Mouse (Mus musculus) layer of hippocampus, postnatal 25 days (tissue): Measurements from ENCODE around the gene Oprl1. TPM values are rescaled to one million over a fixed set of nuclear protein-coding genes. Genes with fewer than 3 reads are reported as not detected.

Source experiments
- DNase-seq, 2 experiments: peaks; one replicate each; pipeline ENCODE4 v3.0.0; 2022; ENCODE audit warnings: mixed read lengths in 2 of 2, low spot score in 1 of 2; ENCODE audit errors: extremely low spot score in 1 of 2
- total RNA-seq, 2 experiments: library from RNA; stranded (reverse); gene quantifications; 2 replicates each; pipeline ENCODE4 v1.2.3; 2021

The Oprl1 gene
- total RNA-seq, 2 experiments from 2014 or later = 44.6 to 52.6 TPM

DNA sequence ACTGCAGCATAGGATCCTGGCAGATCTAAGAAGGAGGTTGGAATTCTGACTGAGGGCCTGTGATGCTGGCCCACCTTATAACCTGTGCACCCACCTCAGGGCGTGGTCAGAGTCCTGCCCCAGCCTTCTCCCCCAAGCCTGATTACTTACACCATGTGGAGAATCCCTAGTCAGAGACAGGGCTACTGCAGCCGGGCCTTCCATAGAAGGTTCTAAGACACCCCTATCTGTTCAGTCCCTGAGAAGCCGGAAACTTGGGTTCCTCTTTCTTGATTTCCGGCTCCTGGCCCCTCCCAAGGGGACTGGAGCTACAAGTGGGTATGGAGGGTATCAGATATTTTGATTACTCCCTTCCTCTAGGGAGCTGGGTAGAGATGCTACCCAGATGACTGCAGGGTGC is 23.2 kb upstream of the Oprl1 start:
- no peak for DNase-seq

DNA sequence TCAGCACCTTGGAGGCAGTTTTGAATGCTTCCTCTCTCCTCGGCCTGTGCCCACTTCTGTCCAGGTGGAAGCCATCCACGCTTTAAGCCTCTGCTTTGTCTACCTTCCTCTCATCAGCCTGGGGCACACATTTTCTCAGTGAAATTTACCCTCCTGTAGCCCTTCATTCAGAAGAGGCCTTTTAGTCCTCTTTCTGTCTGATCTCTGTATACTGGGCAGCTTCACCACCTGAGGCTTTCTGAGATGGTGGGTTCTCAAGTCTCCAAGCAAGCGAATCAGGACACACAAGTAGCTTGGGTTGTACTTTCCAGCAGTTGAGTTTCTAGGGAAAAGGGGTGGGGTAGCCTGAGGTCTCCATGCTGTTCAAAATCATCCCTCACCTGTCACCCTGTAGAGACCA is 22.5 kb upstream of the Oprl1 start:
- DNase-seq = no peak

DNA sequence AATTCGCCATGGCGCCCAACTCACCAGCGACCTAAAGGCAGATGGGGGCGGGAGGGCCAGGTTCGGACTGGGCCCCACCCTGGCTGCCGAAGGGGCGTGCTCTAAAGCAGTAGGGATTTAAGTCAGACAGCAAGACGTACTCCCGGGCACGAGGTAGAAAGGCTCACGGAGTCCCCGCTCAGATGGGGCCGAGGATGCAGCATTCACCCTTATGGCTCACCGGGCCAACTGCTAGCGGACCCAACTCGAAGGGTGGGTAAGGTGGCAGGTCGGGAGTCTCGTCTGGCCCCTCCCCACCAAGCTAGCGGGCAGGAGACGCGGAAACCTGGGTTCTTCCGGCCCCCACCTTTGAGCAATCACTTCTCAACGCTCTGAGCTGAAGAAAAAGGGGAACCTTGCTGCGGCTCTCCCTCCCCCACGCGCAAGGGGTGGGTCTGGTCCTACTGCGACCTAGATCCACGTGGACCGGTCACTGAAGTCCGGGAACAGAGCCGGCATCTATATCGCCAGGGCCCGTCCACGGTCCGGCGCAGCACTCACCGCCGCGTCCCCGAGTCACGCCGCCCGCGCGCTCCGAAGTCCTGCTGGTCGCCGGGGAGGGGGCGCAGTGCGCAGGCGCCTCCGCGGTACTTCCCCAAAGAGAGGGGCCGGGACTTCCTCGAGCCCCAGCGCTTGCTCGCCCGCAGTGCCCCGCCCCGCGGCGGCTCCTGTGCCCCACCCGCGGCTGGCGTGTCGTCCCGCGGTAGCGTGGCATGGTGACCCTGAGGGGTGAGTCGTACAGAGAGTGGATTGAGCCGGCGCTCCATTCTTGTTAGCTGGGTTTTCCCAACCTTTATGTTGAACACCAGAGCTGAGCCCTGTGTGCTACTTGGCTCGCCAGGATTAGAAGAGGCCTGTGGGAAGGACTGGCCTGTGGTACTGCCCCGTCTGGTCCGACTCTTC is 21.2 kb upstream of the Oprl1 start, which contains the start of gene Rgs19:
Gene Rgs19 (minus strand): TSS at position 639 of the 942 bp plus-strand sequence.
- DNase-seq = peak; percentile 63 to 71

DNA sequence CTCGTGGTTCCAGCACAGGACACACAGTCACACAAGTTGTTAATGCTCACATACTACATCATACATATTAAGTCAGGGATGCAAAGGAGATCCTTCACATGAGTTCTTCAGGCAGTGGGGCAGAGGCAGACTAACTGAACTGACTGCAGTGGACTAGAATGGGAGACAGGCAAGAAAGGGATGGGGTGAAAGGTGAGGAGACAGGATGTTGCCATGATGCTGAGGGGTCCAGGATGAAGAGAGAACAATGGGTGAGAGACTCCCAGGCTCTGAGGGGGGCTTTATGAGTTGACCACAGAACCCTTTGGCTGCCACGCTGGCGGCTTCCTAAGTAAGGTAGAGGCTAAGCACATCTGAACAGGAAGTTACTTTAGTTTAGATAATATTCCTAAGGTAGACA is 20.2 kb upstream of the Oprl1 start:
- DNase-seq = peak in 1 of 2 experiments; percentile 2

- peak in 1 of 2 experiments; percentile 1 for DNase-seq
These were observed 19.0 kb upstream of the Oprl1 start for GRCm38 (mm10) chr2:181695776-181696175.

DNA sequence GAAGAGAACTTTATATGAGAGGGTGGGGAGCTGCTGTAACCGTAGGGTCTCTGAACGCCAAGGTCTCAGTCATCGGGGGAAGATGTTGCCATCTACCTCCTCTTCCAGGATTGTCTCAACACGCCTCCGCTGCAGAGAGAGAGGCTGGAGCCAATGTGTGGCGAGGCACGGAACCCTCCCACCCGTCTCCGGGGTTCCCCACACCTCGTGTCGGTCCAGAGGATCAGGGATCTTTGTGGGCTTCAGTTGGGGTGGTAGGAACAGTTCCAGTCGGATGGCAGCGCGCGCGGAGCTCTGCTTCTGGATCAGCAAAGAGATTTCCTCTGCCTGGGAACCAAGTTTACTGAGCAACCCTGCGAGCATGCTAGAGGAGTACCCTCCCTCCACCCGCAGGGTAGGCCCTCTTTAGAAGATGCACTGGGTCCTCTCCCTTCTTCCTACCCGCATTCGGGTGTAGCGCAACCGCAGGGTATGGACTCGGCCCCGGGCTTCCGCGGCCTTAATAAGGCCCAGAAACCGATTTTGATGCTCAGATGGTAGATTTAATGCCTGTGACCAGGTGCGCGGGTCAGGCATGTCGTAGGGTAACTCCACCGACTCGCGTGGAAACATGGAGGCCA is 17.9 kb upstream of the Oprl1 start:
- DNase-seq = no peak

GRCm38 (mm10) chr2:181698241-181698640 is 16.6 kb upstream of the Oprl1 start, which contains the start of gene Lkaaear1:
Gene Lkaaear1, minus strand, starts transcription at chr2:181698442.
- DNase-seq = no peak

- no peak for DNase-seq
These were observed 8.1 kb upstream of the Oprl1 start for GRCm38 (mm10) chr2:181706668-181707067.

GRCm38 (mm10) chr2:181713749-181714148 is 1.1 kb upstream of the Oprl1 start:
- no peak for DNase-seq

- no peak for DNase-seq
These were observed 566 bp downstream of the Oprl1 start for GRCm38 (mm10) chr2:181715382-181715781.

DNA sequence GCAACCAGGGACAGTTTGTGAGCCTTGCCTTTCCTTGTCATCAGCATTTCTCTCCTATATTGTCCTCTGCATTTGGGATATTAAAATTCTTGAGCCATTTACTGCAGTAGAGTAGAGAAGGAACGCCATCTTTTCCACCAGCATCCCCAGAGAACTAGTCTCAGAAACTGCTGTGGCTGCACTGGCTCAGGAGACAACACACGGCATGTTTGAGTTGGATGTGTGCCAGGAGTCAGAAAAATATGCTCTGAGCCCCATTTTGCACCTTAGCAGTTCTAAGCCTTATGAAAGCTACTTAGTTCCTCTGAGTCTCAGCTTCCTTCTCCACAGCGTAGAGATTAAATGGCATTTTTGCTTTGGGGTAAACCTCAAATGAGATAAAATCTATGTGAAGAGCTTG is 2.2 kb downstream of the Oprl1 start:
- DNase-seq = no peak

DNA sequence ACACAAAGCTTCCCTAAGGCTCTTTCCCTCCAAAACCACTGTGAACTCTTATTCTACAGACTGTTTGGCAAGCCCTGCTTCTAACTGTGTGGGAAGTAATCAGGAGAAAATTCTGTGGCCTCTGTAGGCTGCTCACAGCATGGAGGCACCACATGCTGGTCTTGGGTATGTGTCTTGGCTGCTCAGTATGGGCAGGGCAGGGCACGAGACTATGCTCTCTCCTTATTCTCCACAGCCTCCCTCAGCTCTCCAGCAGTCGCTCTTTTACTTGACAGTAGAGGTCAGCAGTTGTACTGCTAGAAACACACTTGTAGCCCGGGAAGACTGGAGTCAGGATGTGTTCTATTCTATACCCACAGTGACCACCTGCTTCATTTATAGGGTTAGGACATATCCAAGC is 5.2 kb downstream of the Oprl1 start:
- no peak for DNase-seq

DNA sequence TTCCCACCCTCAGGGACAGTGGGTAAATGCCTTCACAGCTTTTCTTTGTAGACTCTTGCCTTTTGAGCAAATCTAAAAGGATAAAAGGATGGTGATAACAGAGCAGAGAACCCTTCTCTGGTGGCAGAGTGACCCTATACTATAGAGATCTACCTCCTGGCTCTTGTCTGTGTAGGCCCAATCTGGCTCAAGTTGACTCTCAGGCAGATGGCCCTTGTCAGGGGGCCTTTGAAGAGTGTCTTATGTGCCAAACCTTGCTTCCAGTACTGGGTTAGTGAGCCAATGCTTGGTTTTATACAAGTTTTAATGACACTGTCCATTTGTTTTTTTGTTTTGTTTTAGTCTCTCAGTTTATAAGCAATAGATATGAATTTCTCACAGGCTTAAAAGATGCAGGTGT is 6.4 kb downstream of the Oprl1 start:
- no peak for DNase-seq

- DNase-seq = peak in 1 of 2 experiments; percentile 49
These were observed 7.4 kb downstream of the Oprl1 start for GRCm38 (mm10) chr2:181722213-181722612.

DNA sequence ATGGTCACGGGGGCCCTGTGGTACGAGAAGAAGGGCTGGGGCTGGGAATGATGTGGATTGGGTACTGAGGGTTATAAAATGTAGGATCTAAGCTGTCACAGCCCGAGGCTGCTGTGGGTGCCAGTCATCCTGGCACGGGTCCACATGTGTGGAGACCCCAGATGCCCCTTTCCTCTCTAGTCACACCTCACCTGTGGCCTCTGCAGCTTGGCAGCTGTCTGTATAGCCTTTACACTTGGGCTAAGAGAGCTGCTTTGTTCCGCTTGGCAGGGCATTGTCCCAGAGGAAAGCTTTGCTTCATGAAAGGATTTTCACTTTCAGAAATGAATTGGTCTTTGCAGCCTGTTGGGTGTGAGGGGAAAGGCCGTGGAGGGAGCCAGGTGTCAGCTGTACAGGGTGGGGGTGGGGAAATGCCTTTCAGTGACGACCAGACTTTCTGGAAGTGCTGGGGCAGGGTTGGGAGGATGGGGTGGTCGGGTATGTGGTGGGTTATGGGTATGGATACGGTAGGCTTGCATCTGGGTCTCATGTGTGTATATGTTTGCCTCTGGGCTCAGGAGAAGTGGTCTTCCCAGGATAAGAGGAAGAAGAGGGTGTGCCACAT is 12.9 kb downstream of the Oprl1 start:
- DNase-seq = no peak

DNA sequence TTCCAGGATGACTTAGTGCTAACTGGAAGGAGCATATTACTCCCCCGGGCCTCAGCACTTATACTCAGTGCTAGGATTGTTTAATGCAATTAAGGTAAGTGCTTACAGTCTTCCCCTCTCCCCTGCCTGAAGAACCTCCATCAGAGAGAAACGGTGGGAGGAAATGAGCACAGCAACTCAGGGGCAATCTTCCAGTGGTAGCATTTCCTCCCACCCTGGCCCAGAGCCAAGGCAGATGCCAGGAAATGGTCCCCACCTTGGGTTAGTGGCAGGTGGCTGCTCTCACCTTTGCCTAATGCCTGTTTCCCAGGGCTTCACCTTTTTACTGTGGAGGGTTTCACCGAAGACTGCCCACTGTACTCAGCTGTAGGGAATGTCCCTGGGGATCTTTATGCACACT is 15.2 kb downstream of the Oprl1 start:
- DNase-seq = no peak

GRCm38 (mm10) chr2:181752626-181753025 is 37.8 kb downstream of the Oprl1 start:
- DNase-seq = no peak

- no peak for DNase-seq
These were observed 43.4 kb downstream of the Oprl1 start for GRCm38 (mm10) chr2:181758147-181758725.

GRCm38 (mm10) chr2:181759041-181759440 is 44.2 kb downstream of the Oprl1 start:
- DNase-seq = no peak

- no peak for DNase-seq
These were observed 48.4 kb downstream of the Oprl1 start, which contains the start of gene Myt1 for GRCm38 (mm10) chr2:181763006-181763830. Gene Myt1, plus strand, starts transcription at chr2:181763332.
